8 mouse cellular contexts compared by ENCODE assay signal in the genomic region with DNA sequence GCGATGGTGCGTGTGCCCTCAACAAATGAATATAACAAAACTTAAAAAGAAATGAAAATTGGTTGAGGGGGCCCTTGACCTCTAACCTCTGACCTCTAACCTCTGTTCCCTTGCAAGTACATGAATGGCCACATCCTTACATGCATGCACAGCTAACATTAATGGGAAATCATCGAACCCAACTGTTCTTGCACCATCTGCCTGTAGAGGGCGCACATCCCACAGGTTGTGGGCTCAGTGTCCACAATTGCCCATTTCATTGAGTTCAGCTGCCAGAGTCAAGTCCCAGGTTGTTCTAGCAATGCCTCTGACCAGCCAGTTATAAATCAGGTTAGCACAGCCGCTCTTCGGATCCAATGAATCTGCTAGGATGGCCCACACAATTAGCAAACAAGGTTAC. TPM values are rescaled to one million over a fixed set of nuclear protein-coding genes. Genes with fewer than 3 reads are reported as not detected.
DNase-seq lines count a peak whose midpoint lies in the region; ATAC-seq and TF ChIP-seq lines count a peak whose summit lies in the region.

No protein-coding gene starts in this region.

- H3K36me3 ChIP-seq in intestine, embryonic 14.5 days (ENCODE audit: control insufficient read depth, insufficient read depth, low read length), result no peaks in the 10 kb centered on the region
- no peaks in the 10 kb centered on the region for H3K36me3 ChIP-seq in intestine, embryonic 15.5 days
- no peaks in the 10 kb centered on the region for H3K36me3 ChIP-seq in heart, embryonic 10.5 days
- no peaks in the 10 kb centered on the region for H3K36me3 ChIP-seq in myocyte (ENCODE audit: control insufficient read depth, insufficient read depth)
- H3K36me3 ChIP-seq in thymus, adult 2 months (ENCODE audit: control insufficient read depth, insufficient read depth, low read length), result no peaks in the 10 kb centered on the region

- DNase-seq in intestine, embryonic 14.5 days (ENCODE audit: low spot score), result peak; percentile 92
- DNase-seq in R1 (ENCODE audit: low read depth, low spot score), result peak; percentile 91
- DNase-seq in cerebellum, postnatal 36 days, result peak; percentile 85 to 90
- DNase-seq in heart, embryonic 10.5 days (ENCODE audit: low spot score), result peak; percentile 92
- DNase-seq in left cerebral cortex, adult 2 months (ENCODE audit: extremely low spot score in 1 of 2, low spot score in 2 of 2), result peak; percentile 56 to 76
- DNase-seq in thymus, adult 2 months, result peak; percentile 68

- 36% methylated on average over 6 of the region's 6 CpGs for WGBS in intestine, embryonic 14.5 days
- 36% methylated on average over 6 of the region's 6 CpGs for WGBS in intestine, embryonic 15.5 days
- WGBS in heart, embryonic 10.5 days, result 36% methylated on average over 6 of the region's 6 CpGs
- 45% methylated on average over 6 of the region's 6 CpGs for WGBS in thymus, adult 2 months

- no peak for ATAC-seq in intestine, embryonic 14.5 days (replicated peaks; ENCODE audit: low FRiP score, low TSS enrichment, low read depth)
- no peak for ATAC-seq in intestine, embryonic 15.5 days

- no peak overlapping the region for H3K27ac ChIP-seq in intestine, embryonic 14.5 days (ENCODE audit: low read depth)
- no peak overlapping the region for H3K27ac ChIP-seq in intestine, embryonic 15.5 days
- no peak overlapping the region for H3K27ac ChIP-seq in heart, embryonic 10.5 days
- H3K27ac ChIP-seq in left cerebral cortex, adult 2 months, result no peak overlapping the region
- H3K27ac ChIP-seq in thymus, adult 2 months (ENCODE audit: control insufficient read depth, insufficient read depth, low read length), result no peak overlapping the region

- no peaks in the 10 kb centered on the region for H3K9me3 ChIP-seq in intestine, embryonic 14.5 days (ENCODE audit: control insufficient read depth, low read length)
- no peaks in the 10 kb centered on the region for H3K9me3 ChIP-seq in intestine, embryonic 15.5 days
- no peaks in the 10 kb centered on the region for H3K9me3 ChIP-seq in heart, embryonic 10.5 days

- H3K4me3 ChIP-seq in intestine, embryonic 14.5 days (ENCODE audit: low read depth, low read length), result no peak overlapping the region
- H3K4me3 ChIP-seq in intestine, embryonic 15.5 days (replicated peaks), result no peak overlapping the region
- H3K4me3 ChIP-seq in heart, embryonic 10.5 days, result no peak overlapping the region
- H3K4me3 ChIP-seq in left cerebral cortex, adult 2 months, result no peak overlapping the region
- H3K4me3 ChIP-seq in myocyte, result no peak overlapping the region
- H3K4me3 ChIP-seq in thymus, adult 2 months (ENCODE audit: control insufficient read depth, insufficient read depth, low read length), result no peak overlapping the region

- H3ac ChIP-seq in myocyte (ENCODE audit: control insufficient read depth, insufficient read length), result no peak overlapping the region

- peaks cover 1% of the 10 kb centered on the region for H3K79me2 ChIP-seq in myocyte (ENCODE audit: control insufficient read depth, insufficient read depth)

- no peaks in the 10 kb centered on the region for H3K27me3 ChIP-seq in intestine, embryonic 14.5 days (replicated peaks; ENCODE audit: control insufficient read depth, insufficient read depth, low read length)
- no peaks in the 10 kb centered on the region for H3K27me3 ChIP-seq in intestine, embryonic 15.5 days (replicated peaks)
- no peaks in the 10 kb centered on the region for H3K27me3 ChIP-seq in heart, embryonic 10.5 days (ENCODE audit: insufficient read depth, poor library complexity, severe bottlenecking)
- no peaks in the 10 kb centered on the region for H3K27me3 ChIP-seq in myocyte (ENCODE audit: control insufficient read depth, insufficient read depth, insufficient read length)
- H3K27me3 ChIP-seq in thymus, adult 2 months (ENCODE audit: control insufficient read depth, insufficient read depth, low read length), result no peaks in the 10 kb centered on the region

- peaks cover 3% of the 10 kb centered on the region; the same call in 1 of the 2 replicates for H3K4me1 ChIP-seq in intestine, embryonic 14.5 days (replicated peaks; ENCODE audit: control insufficient read depth, insufficient read depth, low read length)
- H3K4me1 ChIP-seq in intestine, embryonic 15.5 days (replicated peaks), result no peaks in the 10 kb centered on the region
- 0 out of 2 replicates have a peak, but pooled peaks cover 4% of the 10 kb centered on the region for H3K4me1 ChIP-seq in heart, embryonic 10.5 days
- no peaks in the 10 kb centered on the region for H3K4me1 ChIP-seq in thymus, adult 2 months (replicated peaks; ENCODE audit: control insufficient read depth, insufficient read depth, low read length)

- no peak overlapping the region for H3K9ac ChIP-seq in intestine, embryonic 14.5 days (ENCODE audit: low read length)
- no peak overlapping the region for H3K9ac ChIP-seq in intestine, embryonic 15.5 days

- peak; percentile 91 for TF ChIP-seq CTCF in left cerebral cortex, adult 2 months (IDR thresholded peaks at IDR 0.05)
- peak; percentile 68; the same call in 1 of the 2 replicates for TF ChIP-seq CTCF in thymus, adult 2 months (IDR thresholded peaks at IDR 0.05; ENCODE audit: borderline replicate concordance, control insufficient read depth, extremely low read depth, insufficient read depth, low read length, poor library complexity)

- intact Hi-C loops in left cerebral cortex, adult 2 months (cut with DNase I), result no loop called here

- H3K4me2 ChIP-seq in intestine, embryonic 14.5 days (ENCODE audit: low read length), result no peak overlapping the region
- no peak overlapping the region for H3K4me2 ChIP-seq in intestine, embryonic 15.5 days (replicated peaks)
- H3K4me2 ChIP-seq in myocyte (ENCODE audit: low read depth), result peak overlapping the region; percentile 48

- TF ChIP-seq POLR2A in myocyte (IDR thresholded peaks at IDR 0.05; ENCODE audit: insufficient read length, low read depth), result no peak
- TF ChIP-seq POLR2A in thymus, adult 2 months (IDR thresholded peaks at IDR 0.05; ENCODE audit: control insufficient read depth, extremely low read depth, insufficient read depth, low read length, poor library complexity), result no peak

TF ChIP-seq in myocyte, 11 proteins besides CTCF, POLR2A, EP300 and RAD21:
- TF ChIP-seq POLR2AphosphoS2 (IDR thresholded peaks at IDR 0.05; ENCODE audit: insufficient read length, low read depth) (no peak), TCF12 (IDR thresholded peaks at IDR 0.05; ENCODE audit: insufficient read depth, poor library complexity, severe bottlenecking) (no peak), SRF (IDR thresholded peaks at IDR 0.05; ENCODE audit: control insufficient read depth, insufficient read length, low read depth) (no peak), MYOG (IDR thresholded peaks at IDR 0.05; ENCODE audit: control insufficient read depth in 1 of 3, insufficient read depth in 1 of 3, insufficient read length in 2 of 3, low read depth in 2 of 3) (peak in 1 of 3 experiments; percentile 8)

RNA-seq across cellular contexts. Expression of gene Fxr2, which starts 4.5 kb away (rescaled TPM):
- 22.6 and 23.0 TPM in 2 replicates for polyA plus RNA-seq in intestine, embryonic 14.5 days (2014; fragmentation: Nextera tagmentation; extraction: Ambion mirVana)
- polyA plus RNA-seq in intestine, embryonic 15.5 days (2015; fragmentation: Nextera tagmentation; extraction: Ambion mirVana), result 15.6 and 21.2 TPM in 2 replicates
- polyA plus RNA-seq in heart, embryonic 10.5 days (2016; fragmentation: Nextera tagmentation; extraction: Ambion mirVana), result 31.5 and 44.7 TPM in 2 replicates
- total RNA-seq in left cerebral cortex, adult 2 months (2021), result 100 to 1,000 TPM; 146 TPM
- 104 TPM for polyA plus RNA-seq in myocyte (2012; fragmentation: generic; extraction: Trizol)
- polyA plus RNA-seq in thymus, adult 2 months (2012; rRNA removed), result 94.1 and 96.0 TPM in 2 replicates

RNA-seq across cellular contexts. Expression of gene Sat2, which starts 6.5 kb away (rescaled TPM):
- 16.8 and 18.1 TPM in 2 replicates for polyA plus RNA-seq in intestine, embryonic 14.5 days (2014; fragmentation: Nextera tagmentation; extraction: Ambion mirVana)
- polyA plus RNA-seq in intestine, embryonic 15.5 days (2015; fragmentation: Nextera tagmentation; extraction: Ambion mirVana), result 14.1 and 16.7 TPM in 2 replicates
- 18.8 and 21.8 TPM in 2 replicates for polyA plus RNA-seq in heart, embryonic 10.5 days (2016; fragmentation: Nextera tagmentation; extraction: Ambion mirVana)
- total RNA-seq in left cerebral cortex, adult 2 months (2021), result 10 to 100 TPM in 1 of 2 experiments, 1 to 10 TPM in 1; 9.9 to 13.7 TPM
- 3.6 TPM for polyA plus RNA-seq in myocyte (2012; fragmentation: generic; extraction: Trizol)
- polyA plus RNA-seq in thymus, adult 2 months (2012; rRNA removed), result 0.67 and 0.73 TPM in 2 replicates

RNA-seq across cellular contexts. Expression of gene Shbg, which starts 10.6 kb away (rescaled TPM):
- not detected in 2 replicates for polyA plus RNA-seq in intestine, embryonic 14.5 days (2014; fragmentation: Nextera tagmentation; extraction: Ambion mirVana)
- 0.34 and 0.43 TPM in 2 replicates for polyA plus RNA-seq in intestine, embryonic 15.5 days (2015; fragmentation: Nextera tagmentation; extraction: Ambion mirVana)
- 0.25 and 7.5 TPM in 2 replicates for polyA plus RNA-seq in heart, embryonic 10.5 days (2016; fragmentation: Nextera tagmentation; extraction: Ambion mirVana)
- not detected for total RNA-seq in left cerebral cortex, adult 2 months (2021)
- polyA plus RNA-seq in myocyte (2012; fragmentation: generic; extraction: Trizol), result 0.05 TPM
- not detected in 2 replicates for polyA plus RNA-seq in thymus, adult 2 months (2012; rRNA removed)

RNA-seq across cellular contexts. Expression of gene Atp1b2, which starts 22.5 kb away (rescaled TPM):
- 7.3 and 8.2 TPM in 2 replicates for polyA plus RNA-seq in intestine, embryonic 14.5 days (2014; fragmentation: Nextera tagmentation; extraction: Ambion mirVana)
- 5.8 and 6.8 TPM in 2 replicates for polyA plus RNA-seq in intestine, embryonic 15.5 days (2015; fragmentation: Nextera tagmentation; extraction: Ambion mirVana)
- polyA plus RNA-seq in heart, embryonic 10.5 days (2016; fragmentation: Nextera tagmentation; extraction: Ambion mirVana), result 15.6 and 24.1 TPM in 2 replicates
- 100 to 1,000 TPM; 411 to 429 TPM for total RNA-seq in left cerebral cortex, adult 2 months (2021)
- polyA plus RNA-seq in myocyte (2012; fragmentation: generic; extraction: Trizol), result 6.6 TPM
- 3.4 and 4.2 TPM in 2 replicates for polyA plus RNA-seq in thymus, adult 2 months (2012; rRNA removed)

RNA-seq across cellular contexts. Expression of gene Sox15, which starts 26.8 kb away (rescaled TPM):
- 0.35 TPM in 1 of 2 replicates, not detected in the other for polyA plus RNA-seq in intestine, embryonic 14.5 days (2014; fragmentation: Nextera tagmentation; extraction: Ambion mirVana)
- polyA plus RNA-seq in intestine, embryonic 15.5 days (2015; fragmentation: Nextera tagmentation; extraction: Ambion mirVana), result 0.20 TPM in 1 of 2 replicates, not detected in the other
- 0.15 TPM in 1 of 2 replicates, not detected in the other for polyA plus RNA-seq in heart, embryonic 10.5 days (2016; fragmentation: Nextera tagmentation; extraction: Ambion mirVana)
- total RNA-seq in left cerebral cortex, adult 2 months (2021), result not detected
- polyA plus RNA-seq in myocyte (2012; fragmentation: generic; extraction: Trizol), result 0.07 TPM
- polyA plus RNA-seq in thymus, adult 2 months (2012; rRNA removed), result 0.24 and 0.52 TPM in 2 replicates
